Mouse (Mus musculus): ENCODE results near the gene Kat2b. TPM values are rescaled to one million over a fixed set of nuclear protein-coding genes. Genes with fewer than 3 reads are reported as not detected.
"Not testable (repeated sequence)": the region's sequence is repeated elsewhere in the genome, so short reads cannot be mapped to it uniquely, and the experiment has no call there.

Gene Kat2b
- 63.7 and 97.1 TPM in 2 replicates for total RNA-seq (2021)
- long read RNA-seq, full-length matches to known transcripts = 14 of 34 reads
- long read RNA-seq, partial matches to known transcripts = 12 of 34 reads
- long read RNA-seq, other reads (novel, unspliced or antisense) = 8 of 34 reads

- peak; percentile 59 for DNase-seq
These were observed at the start of gene Kat2b for GRCm38 (mm10) chr17:53566161-53566918. Kat2b (plus strand) TSS chr17:53566861.

DNA sequence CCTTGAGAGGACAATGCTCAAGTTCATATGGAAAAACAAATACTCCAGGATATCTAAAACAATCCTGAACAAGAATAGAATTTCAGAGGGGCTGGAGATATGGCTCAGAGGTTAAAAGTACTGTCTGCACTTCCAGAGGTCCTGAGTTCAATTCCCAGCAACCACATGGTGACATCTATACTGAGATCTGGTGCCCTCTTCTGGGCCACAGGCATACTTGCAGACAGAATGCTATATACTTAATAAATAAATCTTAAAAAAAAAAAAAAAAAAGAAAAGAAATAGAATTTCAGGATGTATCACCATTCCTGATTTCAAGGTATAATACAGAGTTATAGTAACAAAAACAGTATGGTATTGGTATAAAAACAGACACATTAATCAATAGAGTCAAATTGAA is 47.3 kb upstream of the Kat2b start:
- no peak for DNase-seq

DNA sequence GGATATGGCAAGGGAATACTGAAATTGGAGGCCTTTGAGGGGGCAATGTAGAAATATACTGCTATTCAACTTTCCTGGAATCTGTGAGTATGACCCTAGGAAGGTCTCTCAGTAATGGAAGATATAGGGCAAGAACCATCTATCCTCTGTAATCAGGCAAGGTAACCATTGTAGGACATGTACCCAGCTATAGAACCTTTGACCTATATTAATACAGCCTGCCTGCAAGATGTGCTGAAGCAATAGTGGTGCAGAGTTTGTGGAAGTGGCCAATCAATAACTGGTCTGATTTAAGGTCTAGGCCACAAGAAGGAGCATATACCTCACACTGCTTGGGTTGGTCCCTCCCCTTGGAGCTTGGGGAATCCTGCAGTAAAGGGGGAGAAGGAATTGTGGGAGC is 46.2 kb upstream of the Kat2b start:
- DNase-seq = no peak

- no peak for DNase-seq
These were observed 38.6 kb upstream of the Kat2b start for GRCm38 (mm10) chr17:53528034-53528433.

GRCm38 (mm10) chr17:53531160-53531559 is 35.5 kb upstream of the Kat2b start:
- peak; percentile 29 for DNase-seq

DNA sequence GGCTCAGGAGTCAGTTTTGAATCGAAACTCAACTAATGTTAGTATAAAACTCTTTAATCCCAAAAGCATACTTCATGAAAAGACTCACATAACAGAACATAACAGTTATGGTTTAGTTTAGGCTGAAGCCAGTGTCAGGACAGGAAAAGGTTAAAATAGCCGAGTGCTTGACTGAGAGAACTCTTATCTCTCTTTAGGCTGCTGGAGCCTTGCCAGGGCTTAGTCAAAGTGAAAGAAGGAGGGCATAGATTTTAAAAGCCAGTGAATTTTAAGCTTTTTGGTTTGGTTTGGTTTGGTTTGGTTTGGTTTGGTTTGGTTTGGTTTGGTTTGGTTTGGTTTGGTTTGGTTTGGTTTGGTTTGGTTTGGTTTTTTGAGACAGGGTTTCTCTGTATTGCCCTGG is 34.2 kb upstream of the Kat2b start:
- DNase-seq = peak; percentile 68

DNA sequence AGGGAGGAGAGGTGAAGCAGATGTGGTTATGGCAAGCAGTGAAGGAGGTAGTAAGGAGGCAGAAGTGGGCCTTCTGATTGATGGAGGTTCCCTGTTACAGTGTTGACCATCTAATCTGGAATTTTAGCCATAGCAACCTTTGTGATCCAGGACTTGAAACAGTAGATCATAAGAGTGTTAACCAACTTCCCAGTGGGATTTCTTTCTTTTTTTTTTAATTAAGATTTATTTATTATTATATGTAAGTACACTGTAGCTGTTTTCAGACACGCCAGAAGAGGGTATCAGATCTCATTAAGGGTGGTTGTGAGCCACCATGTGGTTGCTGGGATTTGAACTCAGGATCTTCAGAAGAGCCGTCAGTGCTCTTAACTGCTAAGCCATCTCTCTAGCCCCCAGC is 27.3 kb upstream of the Kat2b start, which contains the start of gene Pp2d1:
TSS of gene Pp2d1 (minus strand) at position 101 of the 400 bp plus-strand sequence.
- not testable (repeated sequence) for DNase-seq

DNA sequence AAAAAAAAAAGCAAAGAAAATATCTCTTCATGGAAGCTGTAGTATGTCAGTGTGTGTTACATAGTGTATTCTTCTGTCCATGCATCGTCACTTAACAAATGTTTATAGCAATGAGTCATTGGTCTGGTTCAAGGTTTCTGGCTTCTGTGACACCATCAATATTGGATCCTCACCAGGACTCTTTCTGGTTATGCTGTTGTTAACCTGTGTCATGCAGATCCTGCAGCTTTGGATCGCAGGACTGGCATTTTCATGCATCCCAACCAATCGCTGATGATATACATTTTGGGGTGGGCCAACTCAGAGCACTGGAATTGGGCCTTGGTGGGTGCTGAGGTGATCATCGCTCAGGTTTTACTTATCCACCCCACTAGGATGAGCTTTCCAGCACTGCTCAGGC is 24.1 kb upstream of the Kat2b start:
- no peak for DNase-seq

- peak; percentile 34 for DNase-seq
These were observed 22.9 kb upstream of the Kat2b start for GRCm38 (mm10) chr17:53543591-53544324.

- no peak for DNase-seq
These were observed 15.1 kb upstream of the Kat2b start for GRCm38 (mm10) chr17:53551306-53552299.

DNA sequence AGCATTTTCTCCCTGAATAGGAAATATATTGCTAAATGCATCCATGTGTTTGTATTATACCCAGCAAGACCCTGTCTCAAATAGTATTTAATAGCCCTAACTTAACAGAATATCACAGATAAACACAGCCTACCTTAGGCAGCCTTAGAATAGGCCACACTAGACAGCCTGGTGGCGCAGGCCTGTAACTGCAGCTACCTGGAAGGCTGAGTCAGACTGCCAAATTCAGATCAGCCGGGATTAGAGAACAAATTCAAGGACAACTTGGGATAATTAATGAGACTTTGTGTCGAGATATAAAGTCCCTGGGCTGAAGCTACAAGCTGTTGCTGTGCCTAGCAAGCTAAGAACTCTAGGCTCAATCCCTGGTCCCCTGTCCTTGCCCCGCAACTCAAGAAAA is 12.6 kb upstream of the Kat2b start:
- peak; percentile 37 for DNase-seq

DNA sequence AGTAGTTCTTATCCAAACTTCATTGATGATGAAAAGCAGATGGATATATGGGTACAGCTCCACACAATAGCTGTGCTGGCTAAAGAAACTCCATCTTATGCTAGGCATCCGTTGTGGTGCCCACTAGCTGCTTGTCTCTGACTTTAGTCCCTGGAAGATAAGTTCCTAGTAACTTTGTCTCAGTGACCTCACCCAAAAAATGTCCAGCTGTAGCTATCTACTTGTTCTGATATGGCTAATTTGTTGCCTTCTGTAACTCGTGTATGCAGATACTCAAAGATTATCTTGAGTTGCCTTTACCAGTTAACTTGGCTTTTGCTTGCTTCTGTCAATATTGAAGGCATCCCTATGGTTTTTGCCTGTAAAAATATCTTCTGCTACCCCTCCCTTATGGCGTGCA is 11.8 kb upstream of the Kat2b start:
- no peak for DNase-seq

- no peak for DNase-seq
These were observed 9.2 kb upstream of the Kat2b start for GRCm38 (mm10) chr17:53557443-53557842.

DNA sequence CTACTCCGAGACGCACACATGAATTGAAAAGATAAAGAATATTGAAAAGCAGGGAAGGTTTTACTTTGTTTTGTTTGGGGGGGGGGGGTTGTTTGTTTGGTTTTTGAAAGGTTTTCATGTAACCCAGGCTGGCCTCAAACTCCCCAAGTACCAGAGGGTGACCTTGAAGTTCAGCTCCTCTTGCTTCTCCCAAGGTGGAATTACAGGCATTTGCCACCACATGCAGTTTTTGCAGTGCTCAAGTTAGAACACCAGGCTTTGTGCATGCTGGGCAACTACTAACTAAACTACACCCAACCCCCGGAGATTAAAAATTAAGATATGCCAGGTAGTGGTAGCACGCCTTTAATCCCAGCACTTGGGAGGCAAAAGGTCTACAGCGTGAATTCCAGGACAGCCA is 7.0 kb upstream of the Kat2b start:
- no peak for DNase-seq

DNA sequence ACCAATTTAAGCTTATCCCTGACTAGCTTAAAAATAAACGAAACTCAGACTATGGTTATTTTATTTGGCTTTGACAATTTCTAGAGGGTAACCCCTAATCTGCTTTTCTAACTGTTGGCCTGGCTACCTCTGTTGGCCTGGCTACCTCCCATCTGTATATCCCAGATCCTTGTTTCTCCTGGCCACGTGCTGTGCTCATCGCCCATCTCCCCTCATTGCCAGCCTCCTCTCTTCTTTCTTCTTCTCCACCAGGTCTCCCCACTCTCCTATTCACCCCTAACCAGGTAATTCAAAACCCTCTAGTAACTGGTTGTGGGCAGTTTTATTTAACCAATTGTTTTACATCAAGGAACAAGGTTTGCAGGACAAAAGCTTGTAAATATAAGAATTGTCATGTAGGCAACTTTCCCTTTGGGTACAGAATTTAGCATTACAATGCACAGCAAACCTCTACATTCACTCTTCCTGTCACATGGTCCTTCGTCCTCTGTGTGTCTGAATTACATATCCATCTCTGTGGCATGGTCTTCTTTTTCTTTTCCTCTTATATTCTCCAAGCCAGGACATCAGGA is 5.1 kb upstream of the Kat2b start:
- no peak for DNase-seq

GRCm38 (mm10) chr17:53564837-53565236 is 1.8 kb upstream of the Kat2b start:
- no peak for DNase-seq

DNA sequence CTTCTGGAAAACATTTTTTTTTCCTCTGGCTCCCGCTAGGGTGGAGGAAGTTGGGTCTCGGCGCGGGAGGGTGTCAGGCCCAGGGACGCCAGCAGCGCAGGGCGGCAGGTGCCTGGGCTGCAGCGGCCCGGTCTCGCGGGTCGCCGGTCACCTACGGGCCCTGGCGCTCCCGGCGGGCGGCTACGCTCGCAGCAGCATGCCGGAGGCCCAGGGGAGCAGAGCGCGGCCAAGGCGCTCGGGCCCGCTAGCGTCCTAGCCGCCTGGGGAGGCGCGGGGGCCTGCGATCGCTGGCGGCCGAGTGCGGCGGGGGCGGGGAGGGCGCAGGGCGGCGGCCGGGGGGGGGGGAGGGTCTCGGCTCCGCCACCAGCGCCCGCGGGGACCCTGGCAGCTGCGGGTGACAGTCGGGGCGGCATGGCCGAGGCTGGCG is 271 bp downstream of the Kat2b start:
- DNase-seq = peak; percentile 68

DNA sequence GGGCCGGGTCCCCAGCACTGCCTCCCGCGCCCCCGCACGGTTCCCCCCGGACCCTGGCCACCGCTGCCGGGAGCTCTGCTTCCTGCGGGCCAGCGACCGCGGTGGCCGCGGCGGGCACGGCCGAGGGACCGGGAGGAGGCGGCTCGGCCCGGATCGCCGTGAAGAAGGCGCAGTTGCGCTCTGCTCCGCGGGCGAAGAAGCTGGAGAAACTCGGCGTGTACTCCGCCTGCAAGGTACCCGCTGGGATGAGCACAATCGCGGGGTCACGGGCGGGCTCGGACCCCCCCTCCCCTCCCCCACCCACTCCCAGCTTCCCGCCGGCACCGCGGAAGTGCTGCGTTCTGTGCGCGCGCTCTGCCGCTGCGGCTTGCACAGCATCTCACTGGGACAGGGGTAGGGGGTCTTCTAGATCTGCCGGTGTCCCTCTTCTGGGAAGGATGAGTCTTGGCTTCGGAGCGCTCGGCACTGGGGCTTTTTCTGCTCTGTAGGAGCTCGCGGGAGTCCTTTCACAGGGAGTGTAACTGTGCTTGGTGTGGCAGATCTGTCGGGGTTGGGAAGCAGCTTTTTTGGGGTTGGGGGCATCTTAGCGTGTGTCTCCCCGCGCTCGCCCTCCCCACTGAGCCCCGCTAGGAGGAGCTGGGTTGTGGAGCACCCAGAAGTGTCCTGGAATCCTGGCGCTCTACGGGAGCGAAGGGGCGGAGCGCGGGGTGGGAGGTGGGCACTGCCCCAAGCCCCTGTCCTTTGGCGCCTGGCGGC is 863 bp downstream of the Kat2b start:
- DNase-seq = peak; percentile 59

DNA sequence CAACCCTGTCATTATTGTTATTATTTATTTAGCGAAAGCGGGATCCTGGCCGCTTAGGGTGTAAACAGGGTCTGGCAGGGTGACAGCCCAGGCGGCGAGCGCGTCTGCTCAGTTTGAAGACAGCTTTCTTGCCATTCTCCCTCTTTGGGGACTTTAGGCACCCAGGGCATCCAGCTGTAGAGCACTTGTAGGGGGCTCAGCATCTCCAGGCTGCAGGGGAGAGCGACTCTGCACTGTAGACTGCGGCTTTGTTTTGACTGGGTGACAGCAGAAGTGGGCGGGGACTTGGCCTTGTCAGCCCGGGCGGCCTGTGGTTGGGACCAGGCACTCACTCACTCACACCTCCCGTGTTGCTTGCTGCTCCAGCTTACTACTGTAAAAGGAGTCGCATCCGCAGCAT is 1.5 kb downstream of the Kat2b start:
- peak; percentile 81 for DNase-seq

DNA sequence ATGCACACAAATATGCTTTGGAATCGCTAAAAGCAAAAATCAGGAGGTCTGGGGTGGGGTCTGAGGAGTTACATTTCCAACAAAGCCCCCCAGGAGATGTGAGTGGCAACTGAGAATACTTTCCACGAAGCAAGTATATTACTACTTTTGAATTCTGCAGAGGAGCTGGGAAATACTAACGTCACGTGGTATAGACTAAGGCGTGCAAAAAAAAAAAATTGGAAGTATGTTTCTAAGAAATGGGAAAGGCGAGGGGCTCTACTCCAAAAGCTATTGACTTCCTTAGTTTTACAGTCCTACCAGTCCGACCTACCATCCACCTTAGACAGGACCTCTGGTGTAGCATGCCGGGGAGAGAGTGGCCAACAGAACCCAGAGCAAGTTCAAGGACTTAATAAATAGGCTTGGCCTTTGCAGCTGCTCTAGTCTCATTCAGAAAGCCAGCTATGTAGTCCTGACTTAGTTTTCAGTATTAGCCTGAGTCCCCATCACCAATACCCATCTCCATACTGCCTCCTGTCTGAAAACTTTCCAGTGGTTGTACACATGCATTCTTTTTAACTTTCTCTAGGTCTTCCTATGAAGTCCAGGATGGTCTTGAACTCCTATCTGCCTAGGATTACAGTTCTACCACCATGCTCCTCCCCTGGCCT is 2.2 kb downstream of the Kat2b start:
- DNase-seq = no peak
